Comparison of ENCODE assay signal across 9 mouse cellular contexts in genomic region chr6:28133206-28134063, GRCm38 (mm10). TPM values are rescaled to one million over a fixed set of nuclear protein-coding genes. Genes with fewer than 3 reads are reported as not detected.
DNase-seq lines count a peak whose midpoint lies in the region; ATAC-seq and TF ChIP-seq lines count a peak whose summit lies in the region.
"Had no signal": no experiment of that assay in that cellular context is flagged by ENCODE, and none has a peak within 500 bp of the region (broad histone marks: within the 10 kb centered on the region; RNA-seq: fewer than 3 reads in every experiment).

No protein-coding gene starts in this region.

- no peak for DNase-seq in kidney, adult 11 months
- peak; percentile 39 for DNase-seq in brain, embryonic 14.5 days (ENCODE audit: low read depth)
- peak; percentile 30 for DNase-seq in hindbrain, embryonic 14.5 days (ENCODE audit: low spot score)
- DNase-seq in adrenal gland, postnatal 36 days, result no peak
- no peak for DNase-seq in layer of hippocampus, postnatal 25 days (ENCODE audit: extremely low spot score in 1 of 2, low spot score in 1 of 2)
- DNase-seq in spleen, adult 18-20 months, result no peak

- TF ChIP-seq CTCF in brain, embryonic 14.5 days (IDR thresholded peaks at IDR 0.05; ENCODE audit: borderline replicate concordance, extremely low read depth, insufficient read depth, insufficient read length), result no peak

- H3K27me3 ChIP-seq in kidney, embryonic 16.5 days (ENCODE audit: insufficient read depth, low read length), result peaks cover 45% of the 10 kb centered on the region
- peaks cover 26% of the 10 kb centered on the region for H3K27me3 ChIP-seq in hindbrain, embryonic 14.5 days (ENCODE audit: control insufficient read depth, insufficient read depth, low read length)
- H3K27me3 ChIP-seq in neural tube, embryonic 12.5 days (replicated peaks), result peaks cover 33% of the 10 kb centered on the region

- peak overlapping the region; percentile 57 for H3K4me3 ChIP-seq in kidney, embryonic 16.5 days (ENCODE audit: low read length)
- H3K4me3 ChIP-seq in hindbrain, embryonic 14.5 days (replicated peaks; ENCODE audit: low read length), result peak overlapping the region; percentile 48
- peak overlapping the region; percentile 52 for H3K4me3 ChIP-seq in neural tube, embryonic 12.5 days

- peaks cover 21% of the 10 kb centered on the region for H3K4me1 ChIP-seq in kidney, embryonic 16.5 days (ENCODE audit: insufficient read depth, low read length)
- H3K4me1 ChIP-seq in hindbrain, embryonic 14.5 days (replicated peaks; ENCODE audit: control insufficient read depth, insufficient read depth, low read length), result peaks cover 14% of the 10 kb centered on the region; the same call in 1 of the 2 replicates
- H3K4me1 ChIP-seq in neural tube, embryonic 12.5 days, result peaks cover 15% of the 10 kb centered on the region

- H3K9me3 ChIP-seq in kidney, embryonic 16.5 days (ENCODE audit: low read length), result no peaks in the 10 kb centered on the region
- H3K9me3 ChIP-seq in hindbrain, embryonic 14.5 days (ENCODE audit: control insufficient read depth, low read length), result no peaks in the 10 kb centered on the region
- H3K9me3 ChIP-seq in neural tube, embryonic 12.5 days, result no peaks in the 10 kb centered on the region
- H3K9me3 ChIP-seq: liver, embryonic 15.5 days had no signal

- 1% methylated on average over 36 of the region's 38 CpGs for WGBS in kidney, embryonic 16.5 days
- under 1% methylated on average over 36 of the region's 38 CpGs for WGBS in hindbrain, embryonic 14.5 days
- WGBS in neural tube, embryonic 12.5 days, result 1% methylated on average over 37 of the region's 38 CpGs

- H3K27ac ChIP-seq in kidney, embryonic 16.5 days (ENCODE audit: low read length), result no peak overlapping the region
- peak overlapping the region; percentile 22; the same call in 1 of the 2 replicates for H3K27ac ChIP-seq in hindbrain, embryonic 14.5 days
- H3K27ac ChIP-seq in neural tube, embryonic 12.5 days, result no peak overlapping the region
- H3K27ac ChIP-seq: liver, embryonic 15.5 days had no signal

- H3K4me2 ChIP-seq in kidney, embryonic 16.5 days (replicated peaks; ENCODE audit: low read depth, low read length), result peak overlapping the region; percentile 99
- H3K4me2 ChIP-seq in hindbrain, embryonic 14.5 days (replicated peaks), result peak overlapping the region; percentile 92
- peak overlapping the region; percentile 99 for H3K4me2 ChIP-seq in neural tube, embryonic 12.5 days (replicated peaks)
- H3K4me2 ChIP-seq: liver, embryonic 15.5 days had no signal

- no peak overlapping the region for H3K9ac ChIP-seq in kidney, embryonic 16.5 days (replicated peaks; ENCODE audit: low read length)
- peak overlapping the region; percentile 68 for H3K9ac ChIP-seq in hindbrain, embryonic 14.5 days
- H3K9ac ChIP-seq in neural tube, embryonic 12.5 days, result peak overlapping the region; percentile 47
- H3K9ac ChIP-seq: liver, embryonic 15.5 days had no signal

- no peak for TF ChIP-seq POLR2A in brain, embryonic 14.5 days (IDR thresholded peaks at IDR 0.05; ENCODE audit: borderline replicate concordance, extremely low read depth, insufficient read depth, insufficient read length, poor library complexity, severe bottlenecking)

- H3K36me3 ChIP-seq in kidney, embryonic 16.5 days (ENCODE audit: insufficient read depth, low read length), result no peaks in the 10 kb centered on the region
- no peaks in the 10 kb centered on the region for H3K36me3 ChIP-seq in hindbrain, embryonic 14.5 days (replicated peaks; ENCODE audit: control insufficient read depth, insufficient read depth)
- H3K36me3 ChIP-seq in neural tube, embryonic 12.5 days, result no peaks in the 10 kb centered on the region
- H3K36me3 ChIP-seq: liver, embryonic 15.5 days had no signal

- 0 out of 2 replicates have a peak, but pooled peaks have one; percentile 12 for ATAC-seq in kidney, embryonic 16.5 days (ENCODE audit: low FRiP score, low TSS enrichment)
- no peak; the same call in 1 of the 2 replicates for ATAC-seq in hindbrain, embryonic 14.5 days (ENCODE audit: low FRiP score)
- no peak for ATAC-seq in neural tube, embryonic 12.5 days (ENCODE audit: low FRiP score, low read depth)

RNA-seq across cellular contexts. Expression of gene Grm8, which starts 1.5 kb away (rescaled TPM):
- polyA plus RNA-seq in kidney, embryonic 16.5 days (2015; fragmentation: Nextera tagmentation; extraction: Ambion mirVana), result 0.09 and 0.35 TPM in 2 replicates
- polyA plus RNA-seq in brain, embryonic 14.5 days (2012; rRNA removed), result 3.5 and 6.7 TPM in 2 replicates
- polyA plus RNA-seq in hindbrain, embryonic 14.5 days (2014; fragmentation: Nextera tagmentation; extraction: Ambion mirVana), result 11.7 and 11.8 TPM in 2 replicates
- polyA plus RNA-seq in neural tube, embryonic 12.5 days (2016; fragmentation: Nextera tagmentation; extraction: Ambion mirVana), result 2.3 and 3.4 TPM in 2 replicates
- under 1 TPM; 0.23 to 0.56 TPM for total RNA-seq in adrenal gland, postnatal 36 days (2021)
- 1 to 10 TPM; 6.2 to 8.5 TPM for total RNA-seq in layer of hippocampus, postnatal 25 days (2021)
- polyA plus RNA-seq: liver, embryonic 15.5 days had no signal

Comparison
In these comparisons a context has a peak if more than half of its experiments do, and no peak if none do; other contexts are left out.
1. DNase-seq: peak in brain, embryonic 14.5 days (single experiment) and hindbrain, embryonic 14.5 days (single experiment); none in kidney, adult 11 months (single experiment), adrenal gland, postnatal 36 days (0 of 2), layer of hippocampus, postnatal 25 days (0 of 2) and spleen, adult 18-20 months (0 of 2).
2. Peak in every context shown above with its lines, with median percentiles within 50 percentile points of each other: H3K4me2 ChIP-seq and H3K4me3 ChIP-seq.